Mouse (Mus musculus) retina, embryonic 14.5 days (tissue): ENCODE measurements around the gene Tomm6.

Source experiments
- DNase-seq: peaks from one replicate; pipeline ENCODE4 v3.0.0-alpha.2; 2015; ENCODE audit warnings: low spot score

Tomm6 gene

GRCm38 (mm10) chr17:47651953-47652352 is 36.2 kb downstream of the Tomm6 start:
- no peak for DNase-seq

DNA sequence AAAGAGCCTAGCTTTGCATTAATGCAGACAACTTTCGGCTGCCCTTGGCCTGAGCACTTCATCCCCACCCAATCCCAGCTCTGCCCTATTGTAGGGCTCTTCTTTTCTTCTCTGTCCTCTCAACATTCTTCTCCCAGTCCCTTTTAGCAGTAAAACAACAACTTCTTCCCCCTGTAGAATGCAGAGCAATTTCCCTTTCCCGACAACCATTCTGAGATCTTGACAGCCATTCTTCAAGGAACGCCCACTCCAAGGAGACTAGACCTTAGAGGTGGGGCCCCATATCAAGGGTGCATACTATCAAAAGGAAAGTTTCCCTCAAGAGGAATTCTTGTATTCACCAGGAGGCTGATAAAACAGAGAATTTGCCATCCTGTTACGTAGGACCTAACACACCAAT is 39.2 kb downstream of the Tomm6 start:
- no peak for DNase-seq

DNA sequence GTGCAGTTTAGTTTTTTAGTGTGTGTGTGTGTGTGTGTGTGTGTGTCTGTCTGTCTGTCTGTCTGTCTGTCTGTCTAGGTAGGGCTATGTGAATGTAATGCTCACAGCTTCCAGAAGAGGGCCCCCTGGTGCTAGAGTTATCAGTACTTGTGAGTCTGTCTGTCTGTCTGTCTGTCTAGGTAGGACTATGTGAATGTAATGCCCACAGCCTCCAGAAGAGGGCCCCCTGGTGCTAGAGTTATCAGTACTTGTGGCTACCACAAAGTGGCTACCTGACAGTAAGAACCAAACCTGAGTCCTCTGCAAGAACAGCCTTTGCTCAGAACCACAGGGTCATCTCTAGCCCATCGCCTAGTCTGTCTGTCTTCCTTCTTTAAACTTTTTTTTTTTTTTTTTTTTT is 41.5 kb downstream of the Tomm6 start:
- peak; percentile 84 for DNase-seq

GRCm38 (mm10) chr17:47642992-47643391 is 45.2 kb downstream of the Tomm6 start:
- no peak for DNase-seq
